Mouse (Mus musculus): ENCODE measurements around the gene Il22ra2. TPM values are rescaled to one million over a fixed set of nuclear protein-coding genes. Genes with fewer than 3 reads are reported as not detected.

The Il22ra2 gene
- polyA plus RNA-seq, 1 experiment from 2014 or later: not detected

DNA sequence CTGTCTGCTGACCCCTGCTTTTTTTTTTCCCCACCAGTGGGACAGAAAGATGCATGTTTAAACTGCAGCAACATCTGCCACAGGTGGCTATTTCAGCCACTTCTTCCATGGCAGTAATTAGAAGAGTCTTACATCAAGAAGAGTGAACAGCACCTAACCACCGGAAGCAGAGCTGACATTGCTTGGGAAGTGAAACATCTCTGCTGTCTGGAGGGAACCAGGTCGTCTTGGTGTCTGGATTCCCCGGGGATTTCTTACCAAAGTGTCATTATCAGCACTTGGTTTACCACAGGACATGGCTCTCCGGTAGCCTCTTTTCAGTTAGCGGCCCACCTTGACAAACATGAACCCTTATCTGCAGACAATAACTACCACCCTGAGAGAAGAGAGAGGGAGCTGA, 38.2 kb downstream of the Il22ra2 start:
- H3K9me3 ChIP-seq (replicated peaks; ENCODE audit: control insufficient read depth, low read length): no peaks in the 10 kb centered on the region
- H3K9ac ChIP-seq (ENCODE audit: low read length): no peak overlapping the region
- 76% methylated on average over 5 of the region's 5 CpGs for WGBS
- no peak overlapping the region for H3K27ac ChIP-seq (ENCODE audit: low read length)
- H3K4me2 ChIP-seq (ENCODE audit: low read depth, low read length): no peak overlapping the region
- no peak for ATAC-seq (replicated peaks; ENCODE audit: extremely low read depth, insufficient read depth, low FRiP score)
- H3K4me1 ChIP-seq (ENCODE audit: control insufficient read depth, insufficient read depth, low read length): no peaks in the 10 kb centered on the region
- H3K27me3 ChIP-seq (ENCODE audit: control insufficient read depth, insufficient read depth, low read length): no peaks in the 10 kb centered on the region
- no peak overlapping the region for H3K4me3 ChIP-seq (ENCODE audit: low read length)
- no peaks in the 10 kb centered on the region for H3K36me3 ChIP-seq (ENCODE audit: control insufficient read depth, insufficient read depth)

DNA sequence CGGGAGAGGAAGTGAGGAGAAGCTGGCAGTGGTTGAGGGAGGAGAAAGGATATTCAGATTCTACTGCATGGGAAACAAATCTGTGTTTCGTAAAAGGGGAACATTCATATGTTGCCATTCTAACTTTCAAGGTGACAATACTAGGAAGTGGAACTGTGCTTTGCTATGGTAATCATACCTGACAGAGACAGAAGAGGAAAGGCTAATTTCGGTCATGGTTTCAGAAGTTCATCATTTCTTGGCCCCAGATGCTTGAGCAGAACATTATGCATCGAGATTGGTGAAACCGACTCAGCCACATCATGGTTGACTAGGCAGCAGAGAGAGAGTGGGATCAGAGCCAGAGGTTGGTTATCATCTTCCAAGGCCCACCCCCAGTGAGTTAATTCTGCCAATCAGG, 47.2 kb downstream of the Il22ra2 start:
- no peaks in the 10 kb centered on the region for H3K36me3 ChIP-seq (ENCODE audit: control insufficient read depth, insufficient read depth)
- no peaks in the 10 kb centered on the region for H3K27me3 ChIP-seq (ENCODE audit: control insufficient read depth, insufficient read depth, low read length)
- H3K9ac ChIP-seq (ENCODE audit: low read length): no peak overlapping the region
- H3K9me3 ChIP-seq (replicated peaks; ENCODE audit: control insufficient read depth, low read length): no peaks in the 10 kb centered on the region
- no peak overlapping the region for H3K27ac ChIP-seq (ENCODE audit: low read length)
- no peak overlapping the region for H3K4me2 ChIP-seq (ENCODE audit: low read depth, low read length)
- 81% methylated on average over 5 of the region's 5 CpGs for WGBS
- H3K4me3 ChIP-seq (ENCODE audit: low read length): no peak overlapping the region
- H3K4me1 ChIP-seq (ENCODE audit: control insufficient read depth, insufficient read depth, low read length): no peaks in the 10 kb centered on the region
- ATAC-seq (replicated peaks; ENCODE audit: extremely low read depth, insufficient read depth, low FRiP score): no peak

DNA sequence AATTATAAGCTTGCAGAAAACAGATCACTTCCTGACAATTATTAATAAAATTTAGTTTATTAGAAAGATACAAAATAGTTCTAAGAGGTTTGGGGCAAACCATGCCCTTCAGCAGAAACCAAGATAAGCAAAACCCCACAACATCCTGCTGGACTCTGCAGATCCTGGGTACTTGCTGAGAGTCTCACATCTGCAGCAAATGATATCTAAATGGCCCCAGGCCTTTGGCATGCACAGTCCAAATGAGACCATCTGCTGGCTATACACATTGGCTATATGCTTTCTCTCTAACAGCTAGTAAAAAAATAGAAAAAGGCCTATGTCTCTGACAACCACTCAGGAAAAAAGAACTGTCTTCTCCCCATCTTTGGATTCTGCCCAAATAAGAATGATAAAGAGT, 50.2 kb downstream of the Il22ra2 start:
- Histone ChIP-seq H3K4me1 (ENCODE audit: control insufficient read depth, insufficient read depth, low read length) (no peaks in the 10 kb centered on the region), H3K9ac (ENCODE audit: low read length) (no peak overlapping the region), H3K36me3 (ENCODE audit: control insufficient read depth, insufficient read depth) (no peaks in the 10 kb centered on the region), H3K27ac (ENCODE audit: low read length) (no peak overlapping the region), H3K4me2 (ENCODE audit: low read depth, low read length) (no peak overlapping the region), H3K27me3 (ENCODE audit: control insufficient read depth, insufficient read depth, low read length) (no peaks in the 10 kb centered on the region), H3K4me3 (ENCODE audit: low read length) (no peak overlapping the region), H3K9me3 (replicated peaks; ENCODE audit: control insufficient read depth, low read length) (no peaks in the 10 kb centered on the region)
- ATAC-seq (replicated peaks; ENCODE audit: extremely low read depth, insufficient read depth, low FRiP score): no peak

DNA sequence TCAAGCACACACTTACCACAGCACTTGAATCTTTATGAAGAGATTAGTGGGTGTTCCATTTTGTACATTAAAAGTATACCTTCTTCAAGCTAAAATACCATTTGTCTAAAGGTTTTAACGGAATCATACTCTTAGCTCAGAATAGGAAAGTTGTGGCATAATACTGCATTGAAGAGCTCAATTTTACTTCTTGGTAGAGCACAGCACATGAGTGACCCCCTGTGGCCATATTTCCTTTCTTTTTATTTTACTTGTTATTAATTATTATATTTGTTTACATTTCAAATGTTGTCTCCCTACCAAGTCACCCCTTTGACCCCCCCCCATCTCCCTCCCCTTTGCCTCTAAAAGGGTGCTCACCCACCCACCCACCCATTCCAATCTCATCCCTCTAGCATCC, 51.3 kb downstream of the Il22ra2 start:
- no peak for ATAC-seq (replicated peaks; ENCODE audit: extremely low read depth, insufficient read depth, low FRiP score)
- no peaks in the 10 kb centered on the region for H3K36me3 ChIP-seq (ENCODE audit: control insufficient read depth, insufficient read depth)
- WGBS: 79% methylated on average over 1 of the region's 1 CpGs
- no peaks in the 10 kb centered on the region for H3K4me1 ChIP-seq (ENCODE audit: control insufficient read depth, insufficient read depth, low read length)
- H3K27ac ChIP-seq (ENCODE audit: low read length): no peak overlapping the region
- no peak overlapping the region for H3K9ac ChIP-seq (ENCODE audit: low read length)
- no peak overlapping the region for H3K4me2 ChIP-seq (ENCODE audit: low read depth, low read length)
- no peak overlapping the region for H3K4me3 ChIP-seq (ENCODE audit: low read length)
- H3K27me3 ChIP-seq (ENCODE audit: control insufficient read depth, insufficient read depth, low read length): no peaks in the 10 kb centered on the region
- H3K9me3 ChIP-seq (replicated peaks; ENCODE audit: control insufficient read depth, low read length): no peaks in the 10 kb centered on the region

Other genes starting within 250 kb of the Il22ra2 start
- gene Ifngr1, start 30.0 kb upstream of the Il22ra2 start, polyA plus RNA-seq (2015; fragmentation: Nextera tagmentation; extraction: Ambion mirVana): 50.2 and 69.7 TPM in 2 replicates
- 0.12 and 0.21 TPM in 2 replicates for gene Il20ra, start 90.6 kb downstream of the Il22ra2 start, polyA plus RNA-seq (2015; fragmentation: Nextera tagmentation; extraction: Ambion mirVana)
- 0.34 and 0.59 TPM in 2 replicates for gene Slc35d3, start 229.5 kb downstream of the Il22ra2 start, polyA plus RNA-seq (2015; fragmentation: Nextera tagmentation; extraction: Ambion mirVana)

All from heart, embryonic 16.5 days (tissue).